Mouse (Mus musculus) forebrain, embryonic 15.5 days (tissue): Measurements from ENCODE around the gene Rab6b. TPM values are rescaled to one million over a fixed set of nuclear protein-coding genes. Genes with fewer than 3 reads are reported as not detected.

Experiments used
- ATAC-seq: fragments of 200-750 bp; cut with Nextera tagmentation; replicated peaks from 2 replicates; pipeline ENCODE4 v1.8.0; 2017; ENCODE audit warnings: mild to moderate bottlenecking, moderate TSS enrichment, moderate library complexity
- H3K27ac ChIP-seq: fragments of 300-500 bp; sonication (generic); replicated peaks from 2 replicates; pipeline ENCODE4 v1.5.1; 2015; ENCODE audit warnings: mild to moderate bottlenecking, inconsistent platforms
- H3K27me3 ChIP-seq: fragments of 300-500 bp; sonication (generic); 2 replicates; pipeline ENCODE4 v1.6.1; 2015; ENCODE audit warnings: inconsistent platforms
- H3K36me3 ChIP-seq: fragments of 300-500 bp; sonication (generic); 2 replicates; pipeline ENCODE4 v1.6.1; 2015; ENCODE audit warnings: mild to moderate bottlenecking, inconsistent platforms
- H3K4me1 ChIP-seq: fragments of 300-500 bp; sonication (generic); 2 replicates; pipeline ENCODE4 v1.6.1; 2015; ENCODE audit warnings: inconsistent platforms
- H3K4me2 ChIP-seq: fragments of 300-500 bp; sonication (generic); replicated peaks from 2 replicates; pipeline ENCODE4 v1.6.1; 2015; ENCODE audit warnings: mild to moderate bottlenecking, inconsistent platforms
- H3K4me3 ChIP-seq: fragments of 300-500 bp; sonication (generic); 2 replicates; pipeline ENCODE4 v1.5.1; 2015; ENCODE audit warnings: mild to moderate bottlenecking, inconsistent platforms
- H3K9ac ChIP-seq: fragments of 300-500 bp; sonication (generic); replicated peaks from 2 replicates; pipeline ENCODE4 v1.6.1; 2015; ENCODE audit warnings: mild to moderate bottlenecking, inconsistent platforms
- H3K9me3 ChIP-seq: fragments of 300-500 bp; sonication (generic); 2 replicates; pipeline ENCODE4 v1.6.1; 2016; ENCODE audit warnings: inconsistent platforms
- WGBS: fragments of 180-500 bp; shearing (Covaris S2); methylation state at CpG from one replicate; pipeline ENCODE4 v1.1.7; 2015; ENCODE audit warnings: mixed read lengths; 5-methylcytosine and 5-hydroxymethylcytosine counted together
- polyA plus RNA-seq: library from polyadenylated mRNA; unstranded; fragments of >200 nt; fragmentation: Nextera tagmentation; extraction: Ambion mirVana; gene quantifications from 2 replicates; pipeline ENCODE4 v1.2.1, GENCODE M21; 2015

Rab6b gene
- polyA plus RNA-seq, 1 experiment from 2014 or later, result 62.3 TPM

DNA sequence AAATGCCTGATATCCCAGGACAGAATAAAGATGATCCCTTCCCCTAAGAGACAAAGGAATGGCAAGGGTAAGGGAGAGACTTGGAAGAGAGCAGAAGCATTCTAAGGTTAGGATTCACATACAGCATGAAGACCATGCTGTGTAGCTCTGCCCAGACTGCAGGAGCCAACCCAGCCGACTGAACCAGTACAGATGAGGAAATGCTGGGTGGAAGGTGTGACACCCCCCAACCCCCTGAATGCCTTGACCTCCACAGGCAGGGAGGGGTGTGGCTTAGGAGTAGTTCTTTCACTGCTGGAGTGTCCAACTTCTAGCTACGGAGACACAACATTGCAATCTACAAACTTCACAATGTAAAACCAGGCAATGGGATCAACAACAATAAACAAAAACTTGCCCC, 1.7 kb upstream of the Rab6b start:
- Histone ChIP-seq H3K27me3 (peaks cover 4% of the 10 kb centered on the region; the same call in 1 of the 2 replicates), H3K9ac (no peak overlapping the region), H3K4me2 (no peak overlapping the region), H3K36me3 (no peaks in the 10 kb centered on the region), H3K9me3 (no peaks in the 10 kb centered on the region), H3K27ac (no peak overlapping the region), H3K4me1 (peaks cover 42% of the 10 kb centered on the region), H3K4me3 (no peak overlapping the region)
- ATAC-seq, result no peak
- WGBS, result 73% methylated on average over 2 of the region's 2 CpGs

DNA sequence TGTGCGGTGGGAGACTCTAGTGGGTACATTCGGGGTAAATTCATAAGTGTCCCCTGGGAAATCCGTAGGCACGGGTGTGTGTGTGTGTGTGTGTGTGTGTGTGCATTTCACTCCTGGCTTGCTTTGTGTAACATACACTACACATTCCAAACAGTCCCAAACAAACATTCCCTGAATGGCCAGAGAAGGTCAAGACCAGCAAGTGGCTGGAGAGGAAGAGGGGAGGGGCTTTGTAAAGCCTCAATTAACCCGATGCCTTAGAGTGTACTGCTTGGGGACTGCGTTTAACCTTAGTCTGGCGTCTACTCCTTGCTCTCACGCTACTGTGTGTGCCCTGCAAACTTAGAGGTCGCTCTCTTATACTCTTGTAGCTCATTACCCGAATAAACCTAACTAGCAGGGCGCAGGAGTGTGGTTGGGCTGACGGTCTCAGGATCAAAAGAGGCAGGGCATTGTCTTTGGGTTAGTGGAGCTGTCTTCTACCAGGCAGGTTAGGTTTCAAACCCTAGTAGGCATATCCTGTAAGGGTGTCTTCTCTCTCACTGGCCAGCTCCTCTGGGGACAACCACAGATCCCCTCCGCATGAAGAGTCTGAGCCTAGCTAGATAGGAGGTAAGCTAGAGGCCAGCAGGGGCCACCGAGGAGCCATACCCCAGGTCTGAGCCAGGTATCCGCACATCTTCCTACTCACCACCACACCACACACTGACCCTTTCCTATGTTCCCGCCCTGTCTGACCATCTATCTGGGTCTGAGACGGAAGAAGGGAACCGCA, 673 bp upstream of the Rab6b start:
- H3K36me3 ChIP-seq, result no peaks in the 10 kb centered on the region
- ATAC-seq, result peak; percentile 2; the same call in 1 of the 2 replicates
- peak overlapping the region; percentile 90 for H3K4me2 ChIP-seq
- H3K4me1 ChIP-seq, result peaks cover 46% of the 10 kb centered on the region
- 13% methylated on average over 18 of the region's 18 CpGs for WGBS
- peak overlapping the region; percentile 98 for H3K4me3 ChIP-seq
- H3K27ac ChIP-seq, result peak overlapping the region; percentile 96
- H3K9ac ChIP-seq, result peak overlapping the region; percentile 94
- peaks cover 4% of the 10 kb centered on the region; the same call in 1 of the 2 replicates for H3K27me3 ChIP-seq
- H3K9me3 ChIP-seq, result no peaks in the 10 kb centered on the region

DNA sequence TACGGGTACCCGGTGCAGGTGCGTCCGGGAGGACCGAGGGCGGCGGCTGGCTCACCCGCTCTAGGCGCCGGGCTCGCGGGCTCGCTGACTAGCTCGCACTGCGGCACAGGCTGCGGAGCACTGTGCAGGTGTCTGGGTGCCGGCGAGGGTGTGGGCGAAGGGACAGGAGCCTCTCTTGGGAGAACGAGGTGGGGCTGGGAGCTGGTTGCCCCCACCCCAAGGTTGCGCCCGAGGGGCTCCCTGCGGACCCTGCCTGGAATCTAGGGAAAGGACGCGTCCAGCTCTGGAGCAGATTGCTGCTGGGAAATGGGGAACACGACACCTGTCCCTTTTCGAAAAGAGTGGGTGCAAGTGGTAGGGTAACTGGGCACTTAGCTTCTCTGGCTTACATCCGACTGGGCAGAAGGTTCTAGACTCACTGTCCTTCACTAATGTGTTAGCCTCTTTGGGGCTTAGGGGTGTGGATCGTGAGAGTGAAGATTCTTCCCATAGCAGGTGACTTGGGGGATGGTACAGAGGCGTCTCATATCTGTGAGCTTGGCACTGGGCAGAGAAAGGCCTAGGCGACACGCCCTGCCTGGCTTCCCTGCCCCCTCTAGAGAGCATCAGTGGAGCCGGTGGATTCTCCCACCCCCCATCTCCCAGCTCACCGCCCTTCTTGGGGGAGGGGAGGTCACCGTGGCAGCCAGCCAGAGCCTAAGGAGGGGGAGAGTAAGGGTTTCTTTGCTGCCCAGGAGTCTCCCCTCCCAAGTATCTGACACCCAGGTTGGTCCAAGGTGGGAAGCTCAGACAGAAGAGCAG, 1.1 kb downstream of the Rab6b start:
- peak; percentile 49 for ATAC-seq
- peaks cover 4% of the 10 kb centered on the region; the same call in 1 of the 2 replicates for H3K27me3 ChIP-seq

DNA sequence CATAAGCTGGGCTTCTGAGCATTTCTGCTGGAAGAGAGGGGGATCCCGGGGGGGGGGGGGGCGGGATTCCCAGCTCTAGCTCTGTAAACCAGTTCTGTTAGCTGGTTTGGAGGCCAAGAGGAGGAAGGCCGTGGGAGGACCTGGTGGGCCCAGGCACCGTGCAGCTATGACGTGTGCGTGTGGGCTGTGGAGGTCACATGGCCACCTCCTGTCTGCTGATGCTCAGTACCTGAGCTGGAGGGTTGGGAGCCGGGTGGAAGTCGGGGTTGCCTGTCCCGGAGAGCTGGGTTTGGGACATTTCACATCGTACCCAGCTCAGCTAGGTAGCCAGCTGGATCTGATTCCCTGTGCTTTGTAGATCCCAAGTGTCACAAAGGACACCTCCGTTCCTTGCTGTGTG, 1.8 kb downstream of the Rab6b start:
- no peaks in the 10 kb centered on the region for H3K36me3 ChIP-seq
- H3K27ac ChIP-seq, result no peak overlapping the region
- H3K4me2 ChIP-seq, result peak overlapping the region; percentile 90
- peak overlapping the region; percentile 98 for H3K4me3 ChIP-seq
- peaks cover 4% of the 10 kb centered on the region; the same call in 1 of the 2 replicates for H3K27me3 ChIP-seq
- 25% methylated on average over 11 of the region's 11 CpGs for WGBS
- peaks cover 49% of the 10 kb centered on the region for H3K4me1 ChIP-seq
- H3K9ac ChIP-seq, result peak overlapping the region; percentile 94
- H3K9me3 ChIP-seq, result no peaks in the 10 kb centered on the region
- no peak for ATAC-seq

More for the DNA sequence above, 1.1 kb downstream of the Rab6b start:
- peak overlapping the region; percentile 96 for H3K27ac ChIP-seq
- H3K36me3 ChIP-seq, result no peaks in the 10 kb centered on the region
- peak overlapping the region; percentile 98 for H3K4me3 ChIP-seq
- peak overlapping the region; percentile 90 for H3K4me2 ChIP-seq
- WGBS, result under 1% methylated on average over 35 of the region's 35 CpGs
- H3K9me3 ChIP-seq, result no peaks in the 10 kb centered on the region
- H3K4me1 ChIP-seq, result peaks cover 49% of the 10 kb centered on the region
- H3K9ac ChIP-seq, result peak overlapping the region; percentile 94

DNA sequence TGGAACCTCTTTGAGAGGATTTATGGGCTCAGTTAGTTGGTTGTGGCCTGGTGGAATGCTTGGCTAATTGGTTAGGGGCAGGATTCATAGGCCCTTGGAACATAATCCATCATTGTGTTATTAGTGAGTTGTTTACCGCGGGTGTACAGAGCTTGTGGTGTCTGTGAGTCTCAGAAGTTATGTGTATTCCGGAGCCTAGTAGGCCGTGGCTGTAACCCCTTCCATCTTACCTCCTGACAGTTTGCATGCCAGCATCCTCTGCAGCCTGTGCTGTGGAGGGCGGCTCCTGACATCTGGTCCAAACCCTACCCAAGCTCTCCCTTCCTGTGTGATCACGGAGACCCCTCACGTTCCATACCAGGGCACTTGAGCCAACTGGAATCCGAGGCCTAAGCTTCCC, 2.7 kb downstream of the Rab6b start:
- peaks cover 45% of the 10 kb centered on the region for H3K4me1 ChIP-seq
- WGBS, result 82% methylated on average over 8 of the region's 8 CpGs
- H3K9ac ChIP-seq, result no peak overlapping the region
- H3K9me3 ChIP-seq, result no peaks in the 10 kb centered on the region
- no peak overlapping the region for H3K4me3 ChIP-seq
- H3K27me3 ChIP-seq, result peaks cover 4% of the 10 kb centered on the region; the same call in 1 of the 2 replicates
- ATAC-seq, result no peak
- H3K27ac ChIP-seq, result no peak overlapping the region
- H3K36me3 ChIP-seq, result no peaks in the 10 kb centered on the region
- no peak overlapping the region for H3K4me2 ChIP-seq

DNA sequence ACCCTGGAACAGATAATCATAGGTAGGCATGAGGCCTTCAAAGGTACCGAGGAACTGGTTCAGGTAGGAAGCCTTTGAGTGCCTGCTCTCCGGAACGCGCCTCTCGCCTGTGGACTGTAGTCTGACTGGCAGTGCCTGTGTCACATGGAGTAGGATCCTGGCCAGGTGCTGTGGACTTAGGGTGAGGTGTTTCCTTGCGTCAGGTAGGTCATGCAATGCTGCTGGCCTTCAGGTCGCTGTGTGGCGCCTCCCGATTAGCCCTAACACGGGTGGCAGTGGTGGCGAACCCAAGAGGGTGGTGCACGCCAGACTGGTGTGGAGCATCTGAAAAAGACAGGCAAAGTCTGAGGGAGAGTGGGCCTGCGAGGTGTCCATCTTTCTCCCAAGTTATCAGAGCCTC, 3.3 kb downstream of the Rab6b start:
- Histone ChIP-seq H3K36me3 (no peaks in the 10 kb centered on the region), H3K9ac (no peak overlapping the region), H3K27ac (no peak overlapping the region), H3K9me3 (no peaks in the 10 kb centered on the region), H3K4me2 (no peak overlapping the region), H3K4me1 (peaks cover 41% of the 10 kb centered on the region), H3K4me3 (no peak overlapping the region), H3K27me3 (peaks cover 1% of the 10 kb centered on the region; the same call in 1 of the 2 replicates)
- no peak for ATAC-seq
- WGBS, result 93% methylated on average over 13 of the region's 13 CpGs

DNA sequence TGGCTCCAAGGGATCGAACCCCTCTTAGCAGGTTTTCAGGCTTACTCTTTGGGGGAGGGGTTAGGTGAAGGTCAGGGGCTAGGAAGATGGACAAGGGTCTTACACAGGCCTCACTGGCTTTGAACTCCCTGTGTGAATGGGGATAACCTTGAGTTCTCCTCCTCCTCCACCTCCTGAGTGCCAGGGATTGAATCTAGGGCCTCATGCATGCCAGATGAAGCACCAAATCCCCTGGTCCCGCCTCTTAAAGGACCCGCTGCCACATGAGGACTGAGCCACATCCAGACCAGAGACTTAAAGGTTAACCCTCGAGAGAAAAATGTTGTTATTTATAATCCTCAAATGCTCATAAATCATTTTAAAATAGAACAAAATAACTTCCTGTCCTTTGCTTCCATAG, 5.4 kb downstream of the Rab6b start:
- Histone ChIP-seq H3K4me3 (no peak overlapping the region), H3K9ac (no peak overlapping the region), H3K27me3 (no peaks in the 10 kb centered on the region), H3K27ac (no peak overlapping the region), H3K36me3 (no peaks in the 10 kb centered on the region), H3K4me2 (no peak overlapping the region), H3K9me3 (no peaks in the 10 kb centered on the region), H3K4me1 (peaks cover 33% of the 10 kb centered on the region)
- 85% methylated on average over 4 of the region's 4 CpGs for WGBS
- no peak for ATAC-seq

DNA sequence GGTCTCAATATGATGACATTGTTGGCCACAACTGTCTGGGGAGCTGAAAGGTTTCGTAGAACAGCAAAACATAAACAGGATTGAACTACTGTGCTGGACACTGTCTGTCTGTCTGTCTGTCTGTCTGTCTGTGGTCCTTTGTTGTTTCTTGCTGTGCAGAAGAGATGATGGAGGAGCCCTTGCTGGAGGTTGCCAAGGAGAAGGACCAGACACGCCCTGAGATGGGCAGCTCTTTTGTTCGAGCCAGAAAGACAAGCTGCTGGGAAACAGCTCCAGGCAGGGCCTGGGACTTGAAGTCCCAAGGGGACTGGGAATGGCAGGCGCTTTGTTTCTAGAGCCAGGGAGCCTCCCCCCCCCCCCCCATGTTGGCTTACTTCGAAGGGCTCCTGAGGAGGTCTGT, 5.9 kb downstream of the Rab6b start:
- peak overlapping the region; percentile 11; the same call in 1 of the 2 replicates for H3K27ac ChIP-seq
- H3K36me3 ChIP-seq, result no peaks in the 10 kb centered on the region
- peaks cover 31% of the 10 kb centered on the region for H3K4me1 ChIP-seq
- 37% methylated on average over 5 of the region's 5 CpGs for WGBS
- ATAC-seq, result no peak
- no peak overlapping the region for H3K4me2 ChIP-seq
- no peak overlapping the region for H3K4me3 ChIP-seq
- H3K27me3 ChIP-seq, result no peaks in the 10 kb centered on the region
- H3K9ac ChIP-seq, result no peak overlapping the region
- no peaks in the 10 kb centered on the region for H3K9me3 ChIP-seq

DNA sequence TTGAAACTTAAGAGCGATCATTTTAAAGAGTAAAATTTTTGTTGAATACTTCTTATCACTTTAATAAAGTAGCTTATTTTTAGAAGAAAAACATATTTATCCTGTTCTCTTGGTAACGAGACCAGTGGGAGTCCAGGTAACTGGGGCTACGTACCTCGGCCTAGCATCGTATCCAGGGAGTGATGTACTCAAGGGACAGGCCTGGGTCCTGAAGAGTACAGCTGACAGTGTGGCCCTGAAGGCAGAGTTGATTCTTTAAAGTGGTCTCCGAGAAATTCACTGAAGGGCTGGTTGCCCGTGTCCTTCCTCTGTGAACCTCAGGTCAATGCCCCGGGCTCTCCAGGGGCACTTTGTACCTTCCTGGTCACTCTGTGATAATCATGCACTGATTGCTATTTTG, 6.4 kb downstream of the Rab6b start:
- Histone ChIP-seq H3K9ac (no peak overlapping the region), H3K27ac (no peak overlapping the region), H3K4me3 (no peak overlapping the region), H3K4me2 (no peak overlapping the region), H3K27me3 (no peaks in the 10 kb centered on the region), H3K4me1 (peaks cover 27% of the 10 kb centered on the region), H3K9me3 (no peaks in the 10 kb centered on the region), H3K36me3 (no peaks in the 10 kb centered on the region)
- no peak for ATAC-seq
- WGBS, result 93% methylated on average over 8 of the region's 8 CpGs

DNA sequence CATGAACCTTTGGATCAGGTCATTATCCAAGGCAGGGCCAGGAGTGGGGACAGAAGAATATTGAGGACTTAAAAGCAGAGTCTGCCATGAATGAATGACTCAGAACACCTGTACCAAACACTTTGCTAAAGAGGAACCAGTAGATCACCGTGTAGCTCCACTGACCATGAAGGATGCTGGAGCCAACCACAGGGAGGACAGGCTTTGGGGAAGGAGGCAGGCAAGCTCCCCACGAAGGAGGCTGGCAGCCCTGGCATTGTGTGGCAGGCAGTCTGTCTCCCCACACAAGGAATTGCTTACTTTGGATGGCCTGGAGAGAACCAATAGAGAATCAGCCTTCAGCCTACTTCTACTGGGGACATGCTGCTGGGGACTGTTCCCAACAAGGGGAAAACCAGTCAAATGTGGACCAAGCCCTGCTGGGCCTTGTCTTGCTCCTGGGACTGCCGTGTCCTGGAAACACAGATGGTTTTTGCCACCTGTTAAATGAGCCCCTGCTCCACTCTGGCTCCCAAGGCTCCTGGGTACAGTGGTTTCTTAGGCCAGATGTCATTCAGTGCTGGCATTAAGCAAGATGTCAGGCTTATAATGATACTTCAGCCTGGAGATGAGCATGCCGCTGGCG, 7.2 kb downstream of the Rab6b start:
- Histone ChIP-seq H3K9ac (no peak overlapping the region), H3K36me3 (no peaks in the 10 kb centered on the region), H3K4me2 (no peak overlapping the region), H3K27me3 (no peaks in the 10 kb centered on the region), H3K4me1 (peaks cover 18% of the 10 kb centered on the region), H3K4me3 (no peak overlapping the region), H3K9me3 (no peaks in the 10 kb centered on the region), H3K27ac (no peak overlapping the region)
- WGBS, result 91% methylated on average over 5 of the region's 5 CpGs
- no peak for ATAC-seq

DNA sequence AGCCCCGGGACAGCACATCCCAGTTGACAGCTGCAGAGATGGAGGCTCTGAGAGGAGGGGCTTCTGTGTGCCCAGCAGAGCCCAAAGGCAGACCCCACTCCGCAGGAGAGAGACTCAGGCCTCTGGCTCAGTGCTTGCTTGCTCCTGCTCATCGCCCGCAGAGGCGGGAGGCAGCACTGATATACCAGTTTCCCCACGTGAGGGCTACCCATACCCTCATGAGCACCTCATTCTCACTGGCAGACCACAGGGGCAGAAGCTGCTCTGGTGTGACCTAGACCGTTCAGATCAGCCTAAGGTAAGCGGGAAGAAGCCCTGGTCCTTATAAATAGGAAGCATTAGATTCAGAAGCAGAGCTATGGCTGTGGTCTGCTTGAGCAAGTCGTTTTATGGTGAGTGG, 8.2 kb downstream of the Rab6b start:
- ATAC-seq, result no peak
- Histone ChIP-seq H3K27ac (no peak overlapping the region), H3K36me3 (no peaks in the 10 kb centered on the region), H3K4me2 (no peak overlapping the region), H3K4me1 (peaks cover 8% of the 10 kb centered on the region; the same call in 1 of the 2 replicates), H3K27me3 (no peaks in the 10 kb centered on the region), H3K9me3 (no peaks in the 10 kb centered on the region), H3K4me3 (no peak overlapping the region), H3K9ac (no peak overlapping the region)
- 87% methylated on average over 9 of the region's 9 CpGs for WGBS

DNA sequence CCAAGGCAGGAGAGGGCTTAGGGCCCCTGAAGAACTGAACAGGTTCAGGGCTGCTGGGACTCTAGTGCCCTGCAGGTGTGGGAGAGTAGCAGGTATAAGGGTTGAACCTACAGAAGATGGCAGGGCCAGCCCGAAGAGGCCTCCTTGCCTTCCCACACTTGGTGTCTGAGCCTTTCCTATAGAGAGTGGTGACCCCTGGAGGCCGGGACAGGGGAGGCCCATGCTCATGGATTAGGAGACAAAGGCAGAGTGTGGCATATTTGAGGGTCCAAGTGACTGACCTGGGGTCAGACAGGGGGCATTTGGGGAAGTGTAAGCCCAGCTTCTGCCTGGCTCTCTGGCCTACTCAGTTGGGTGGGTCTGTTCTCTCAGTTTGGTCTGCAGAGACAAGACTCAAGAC, 8.6 kb downstream of the Rab6b start:
- Histone ChIP-seq H3K36me3 (no peaks in the 10 kb centered on the region), H3K9me3 (no peaks in the 10 kb centered on the region), H3K4me3 (no peak overlapping the region), H3K27me3 (no peaks in the 10 kb centered on the region), H3K9ac (no peak overlapping the region), H3K27ac (no peak overlapping the region), H3K4me1 (0 out of 2 replicates have a peak, but pooled peaks cover 4% of the 10 kb centered on the region), H3K4me2 (no peak overlapping the region)
- ATAC-seq, result 0 out of 2 replicates have a peak, but pooled peaks have one; percentile 30
- 46% methylated on average over 2 of the region's 2 CpGs for WGBS
